Mouse (Mus musculus) C2C12 (cell line): ENCODE measurements around the gene Fkbp14.

Experiments used
- CTCF ChIP-seq: IDR thresholded peaks from one replicate; pipeline ENCODE4 v1.5.1; 2011; ENCODE audit not compliant: control insufficient read depth, insufficient read depth, insufficient read length
- MAX ChIP-seq: IDR thresholded peaks from one replicate; pipeline ENCODE4 v1.6.1; 2011; ENCODE audit warnings: mild to moderate bottlenecking, control low read depth
- USF1 ChIP-seq: IDR thresholded peaks from one replicate; pipeline ENCODE4 v1.6.1; 2011; ENCODE audit warnings: low read depth, mild to moderate bottlenecking, control low read depth, moderate library complexity

DNA sequence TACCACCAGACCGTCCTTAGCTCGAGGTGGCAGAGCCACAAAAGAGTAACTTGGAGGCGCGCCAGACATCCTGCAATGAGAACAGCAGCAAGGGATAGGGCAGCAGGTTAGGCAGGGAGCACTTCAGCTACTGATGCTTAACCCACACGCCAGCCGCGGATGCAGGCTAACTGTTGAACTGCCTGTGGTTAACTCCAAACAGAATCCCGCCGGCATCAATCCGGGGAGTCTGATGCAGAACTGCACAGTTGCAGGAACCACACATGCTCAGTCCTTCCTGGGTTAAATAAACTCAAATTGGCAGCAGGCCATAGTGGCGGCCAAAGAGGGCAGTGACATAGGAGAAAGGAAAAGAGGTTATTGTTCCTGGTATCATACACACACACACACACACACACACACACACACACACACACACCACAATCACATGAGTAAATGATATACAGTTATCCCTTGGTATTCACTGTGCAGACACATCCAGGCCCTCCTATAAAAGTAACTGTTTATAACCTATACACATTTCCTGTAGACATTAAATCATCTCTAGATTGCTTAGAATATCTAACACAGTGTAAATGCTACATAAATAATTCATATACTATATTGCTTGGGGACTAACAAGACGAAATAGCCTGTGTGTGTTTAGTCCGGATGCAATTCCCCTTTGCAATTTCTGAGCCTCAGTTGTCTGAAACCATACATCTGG lies 48.6 kb downstream of the Fkbp14 start:
- TF ChIP-seq USF1 = no peak
- TF ChIP-seq CTCF = no peak
- TF ChIP-seq MAX = no peak
